Comparison of ENCODE assay signal across 18 mouse cellular contexts in the genomic region with DNA sequence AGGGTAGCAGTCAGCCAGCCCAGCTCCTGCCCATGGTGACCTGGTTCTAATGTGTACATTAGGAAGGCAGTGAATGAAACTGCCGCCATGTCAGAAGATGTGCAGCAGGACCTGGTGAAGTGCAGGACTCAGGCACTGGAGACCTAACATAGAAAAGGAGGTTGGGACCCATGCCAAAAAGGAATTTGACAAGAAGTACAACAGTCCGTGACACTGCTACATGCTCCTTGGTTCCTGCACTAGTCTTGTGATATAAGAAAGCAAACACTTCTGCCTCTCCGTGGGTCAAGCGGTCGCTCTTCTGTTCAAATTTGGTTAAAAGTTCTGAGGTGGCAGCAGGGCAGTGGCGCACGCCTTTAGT. TPM values are rescaled to one million over a fixed set of nuclear protein-coding genes. Genes with fewer than 3 reads are reported as not detected.
DNase-seq lines count a peak whose midpoint lies in the region; ATAC-seq and TF ChIP-seq lines count a peak whose summit lies in the region.
"Had no signal": no experiment of that assay in that cellular context is flagged by ENCODE, and none has a peak within 500 bp of the region (broad histone marks: within the 10 kb centered on the region; RNA-seq: fewer than 3 reads in every experiment).

No protein-coding gene starts in this region.

- H3K9me3 ChIP-seq in lung, embryonic 14.5 days (ENCODE audit: low read depth, low read length): no peaks in the 10 kb centered on the region
- H3K9me3 ChIP-seq: embryonic facial prominence, embryonic 10.5 days; embryonic facial prominence, embryonic 12.5 days; forebrain, embryonic 13.5 days; forebrain, embryonic 15.5 days had no signal

- no peak for ATAC-seq in lung, embryonic 14.5 days (ENCODE audit: insufficient read depth)
- ATAC-seq: forebrain, embryonic 13.5 days; forebrain, embryonic 15.5 days; forebrain, postnatal 0 days had no signal

- no peak overlapping the region for H3K9ac ChIP-seq in lung, embryonic 14.5 days
- H3K9ac ChIP-seq: embryonic facial prominence, embryonic 12.5 days; forebrain, embryonic 13.5 days; forebrain, embryonic 15.5 days; forebrain, postnatal 0 days had no signal

- H3K4me2 ChIP-seq in lung, embryonic 14.5 days: no peak overlapping the region
- H3K4me2 ChIP-seq: embryonic facial prominence, embryonic 12.5 days; forebrain, embryonic 13.5 days; forebrain, embryonic 15.5 days had no signal

- intact Hi-C loops in left cerebral cortex, postnatal 10 days (cut with DNase I): no loop called here

- 70% methylated on average over 7 of the region's 7 CpGs for WGBS in lung, embryonic 14.5 days

- peak; percentile 21 for DNase-seq in lung, embryonic 14.5 days
- no peak for DNase-seq in lung, adult 18-20 months
- DNase-seq in MN1 (ENCODE audit: low spot score): peak; percentile 53
- DNase-seq in cerebellum, postnatal 36 days: no peak
- DNase-seq in left cerebral cortex, postnatal 10 days (ENCODE audit: extremely low spot score in 1 of 2, low spot score in 2 of 2): no peak
- DNase-seq: adrenal gland, adult 2 months; adrenal gland, postnatal 10 days; adrenal gland, postnatal 25 days; cerebellum, adult 11 months; cerebellum, adult 18-20 months; cerebellum, adult 8-10 months; cerebellum, adult 9-11 months; cerebellum, postnatal 14 days; forebrain, postnatal 0 days had no signal

- no peak overlapping the region for H3K27ac ChIP-seq in lung, embryonic 14.5 days (ENCODE audit: low read depth)
- H3K27ac ChIP-seq: embryonic facial prominence, embryonic 10.5 days; embryonic facial prominence, embryonic 12.5 days; forebrain, embryonic 13.5 days; forebrain, embryonic 15.5 days had no signal

- no peaks in the 10 kb centered on the region for H3K27me3 ChIP-seq in lung, embryonic 14.5 days (ENCODE audit: insufficient read depth, low read length)
- H3K27me3 ChIP-seq: embryonic facial prominence, embryonic 12.5 days; forebrain, embryonic 13.5 days; forebrain, embryonic 15.5 days had no signal

- H3K4me1 ChIP-seq in lung, embryonic 14.5 days (ENCODE audit: insufficient read depth): no peaks in the 10 kb centered on the region
- H3K4me1 ChIP-seq: embryonic facial prominence, embryonic 10.5 days; embryonic facial prominence, embryonic 12.5 days; forebrain, embryonic 13.5 days; forebrain, embryonic 15.5 days had no signal

- no peak overlapping the region for H3K4me3 ChIP-seq in lung, embryonic 14.5 days (ENCODE audit: low read depth, low read length)
- H3K4me3 ChIP-seq: embryonic facial prominence, embryonic 10.5 days; embryonic facial prominence, embryonic 12.5 days; forebrain, embryonic 13.5 days; forebrain, embryonic 15.5 days had no signal

- no peak for TF ChIP-seq CTCF in lung, embryonic 14.5 days (IDR thresholded peaks at IDR 0.05; ENCODE audit: low read depth)

- H3K36me3 ChIP-seq in lung, embryonic 14.5 days (ENCODE audit: insufficient read depth): no peaks in the 10 kb centered on the region
- H3K36me3 ChIP-seq: embryonic facial prominence, embryonic 10.5 days; embryonic facial prominence, embryonic 12.5 days; forebrain, embryonic 15.5 days had no signal

RNA-seq across cellular contexts. Expression of gene Ebf4, which starts 46.2 kb away (rescaled TPM):
- polyA plus RNA-seq in lung, embryonic 14.5 days (2014; fragmentation: Nextera tagmentation; extraction: Ambion mirVana): 1.9 and 2.3 TPM in 2 replicates
- 10 to 100 TPM; 12.2 to 13.0 TPM for total RNA-seq in left cerebral cortex, postnatal 10 days (2021)

RNA-seq across cellular contexts. Expression of gene Cpxm1, which starts 56.2 kb away (rescaled TPM):
- polyA plus RNA-seq in lung, embryonic 14.5 days (2014; fragmentation: Nextera tagmentation; extraction: Ambion mirVana): 49.1 and 59.0 TPM in 2 replicates
- 10 to 100 TPM; 16.9 to 20.9 TPM for total RNA-seq in left cerebral cortex, postnatal 10 days (2021)

RNA-seq across cellular contexts. Expression of gene Idh3b, which starts 56.9 kb away (rescaled TPM):
- polyA plus RNA-seq in lung, embryonic 14.5 days (2014; fragmentation: Nextera tagmentation; extraction: Ambion mirVana): 136 and 151 TPM in 2 replicates
- 100 to 1,000 TPM; 210 to 228 TPM for total RNA-seq in left cerebral cortex, postnatal 10 days (2021)

Comparison
In these comparisons a context has a peak if more than half of its experiments do, and no peak if none do; other contexts are left out.
1. DNase-seq: peak in lung, embryonic 14.5 days (single experiment) and MN1 (single experiment); none in lung, adult 18-20 months (0 of 2), cerebellum, postnatal 36 days (0 of 2) and left cerebral cortex, postnatal 10 days (0 of 2).